Mouse (Mus musculus) spleen, adult 12 weeks (tissue): Measurements from ENCODE around the gene Smdt1.

Experiments used
- DNase-seq: peaks from one replicate; pipeline ENCODE4 v3.0.0; 2022; ENCODE audit warnings: low spot score

Gene Smdt1

GRCm38 (mm10) chr15:82338593-82339112, at the start of gene Smdt1, which contains the start of the genes Naga and Pheta2:
Smdt1 (plus strand) TSS chr15:82338959.
Naga (minus strand) TSS chr15:82338925.
Pheta2 (plus strand) TSS chr15:82338942.
- peak; percentile 99 for DNase-seq

- no peak for DNase-seq
These were observed 48.5 kb upstream of the Smdt1 start for GRCm38 (mm10) chr15:82290252-82290651.

- DNase-seq: no peak
These were observed 45.9 kb upstream of the Smdt1 start for GRCm38 (mm10) chr15:82292851-82293250.

- DNase-seq: no peak
These were observed 45.5 kb upstream of the Smdt1 start for GRCm38 (mm10) chr15:82293271-82293711.

- DNase-seq: no peak
These were observed 44.7 kb upstream of the Smdt1 start for GRCm38 (mm10) chr15:82294059-82294458.

GRCm38 (mm10) chr15:82298764-82299561, 39.8 kb upstream of the Smdt1 start, which contains the start of gene Wbp2nl:
Wbp2nl (plus strand) TSS chr15:82298954.
- DNase-seq: no peak

GRCm38 (mm10) chr15:82307107-82307506, 31.7 kb upstream of the Smdt1 start:
- DNase-seq: no peak

- DNase-seq: no peak
These were observed 30.3 kb upstream of the Smdt1 start for GRCm38 (mm10) chr15:82308416-82308815.

- DNase-seq: no peak
These were observed 20.9 kb upstream of the Smdt1 start for GRCm38 (mm10) chr15:82317839-82318238.

- no peak for DNase-seq
These were observed 19.1 kb upstream of the Smdt1 start for GRCm38 (mm10) chr15:82319613-82320012.

GRCm38 (mm10) chr15:82322195-82322594, 16.6 kb upstream of the Smdt1 start:
- no peak for DNase-seq

GRCm38 (mm10) chr15:82325382-82325781, 13.4 kb upstream of the Smdt1 start:
- DNase-seq: no peak

- DNase-seq: no peak
These were observed 3.6 kb upstream of the Smdt1 start for GRCm38 (mm10) chr15:82335194-82335593.

- DNase-seq: no peak
These were observed 2.1 kb upstream of the Smdt1 start for GRCm38 (mm10) chr15:82336629-82337028.

- no peak for DNase-seq
These were observed 884 bp upstream of the Smdt1 start for GRCm38 (mm10) chr15:82337875-82338274.

GRCm38 (mm10) chr15:82339150-82339549, 391 bp downstream of the Smdt1 start:
- DNase-seq: no peak

- DNase-seq: no peak
These were observed 985 bp downstream of the Smdt1 start for GRCm38 (mm10) chr15:82339634-82340254.

- DNase-seq: no peak
These were observed 1.8 kb downstream of the Smdt1 start for GRCm38 (mm10) chr15:82340414-82341035.

GRCm38 (mm10) chr15:82341036-82341501, 2.3 kb downstream of the Smdt1 start:
- peak; percentile 70 for DNase-seq

- peak; percentile 65 for DNase-seq
These were observed 3.1 kb downstream of the Smdt1 start for GRCm38 (mm10) chr15:82341675-82342542.

GRCm38 (mm10) chr15:82342543-82342935, 3.8 kb downstream of the Smdt1 start:
- no peak for DNase-seq
